Mouse (Mus musculus): ENCODE data around the gene Pim3. TPM values are rescaled to one million over a fixed set of nuclear protein-coding genes. Genes with fewer than 3 reads are reported as not detected.

Gene Pim3
- polyA plus RNA-seq, 1 experiment from 2014 or later = 69.4 TPM

GRCm38 (mm10) chr15:88875625-88876081 lies 13.7 kb downstream of the Pim3 start:
- H3K36me3 ChIP-seq (ENCODE audit: control insufficient read depth, insufficient read depth, low read length) = no peaks in the 10 kb centered on the region
- no peaks in the 10 kb centered on the region for H3K9me3 ChIP-seq (ENCODE audit: control insufficient read depth, low read length)
- no peak overlapping the region for H3K9ac ChIP-seq (ENCODE audit: low read length)
- H3K4me2 ChIP-seq (replicated peaks; ENCODE audit: low read depth) = no peak overlapping the region
- TF ChIP-seq EP300 (optimal IDR thresholded peaks at IDR 0.05) (no peak), CTCF (IDR thresholded peaks at IDR 0.05; ENCODE audit: low read depth) (no peak)
- DNase-seq (ENCODE audit: low spot score) (no peak), ATAC-seq (ENCODE audit: low FRiP score, low TSS enrichment) (peak; percentile 75)
- H3K27ac ChIP-seq (replicated peaks) = no peak overlapping the region
- no peaks in the 10 kb centered on the region for H3K27me3 ChIP-seq (ENCODE audit: control insufficient read depth, insufficient read depth, low read length)
- WGBS = 36% methylated on average over 10 of the region's 10 CpGs
- H3K4me3 ChIP-seq (ENCODE audit: low read depth, low read length) = no peak overlapping the region
- H3K4me1 ChIP-seq (replicated peaks; ENCODE audit: control insufficient read depth, insufficient read depth) = no peaks in the 10 kb centered on the region

- no peak overlapping the region for H3K4me3 ChIP-seq (ENCODE audit: low read depth, low read length)
- no peak overlapping the region for H3K9ac ChIP-seq (ENCODE audit: low read length)
- TF ChIP-seq EP300 (optimal IDR thresholded peaks at IDR 0.05) (no peak), CTCF (IDR thresholded peaks at IDR 0.05; ENCODE audit: low read depth) (peak; percentile 94)
- H3K4me2 ChIP-seq (replicated peaks; ENCODE audit: low read depth) = 0 out of 2 replicates have a peak overlapping the region, but pooled peaks have one; percentile 25
- H3K9me3 ChIP-seq (ENCODE audit: control insufficient read depth, low read length) = no peaks in the 10 kb centered on the region
- H3K27me3 ChIP-seq (ENCODE audit: control insufficient read depth, insufficient read depth, low read length) = no peaks in the 10 kb centered on the region
- DNase-seq (ENCODE audit: low spot score) = peak; percentile 86
- 12% methylated on average over 28 of the region's 28 CpGs for WGBS
- H3K4me1 ChIP-seq (replicated peaks; ENCODE audit: control insufficient read depth, insufficient read depth) = no peaks in the 10 kb centered on the region
- no peaks in the 10 kb centered on the region for H3K36me3 ChIP-seq (ENCODE audit: control insufficient read depth, insufficient read depth, low read length)
- no peak overlapping the region for H3K27ac ChIP-seq (replicated peaks)
- ATAC-seq (ENCODE audit: low FRiP score, low TSS enrichment) = peak; percentile 66
Observed at GRCm38 (mm10) chr15:88876155-88877020, 14.4 kb downstream of the Pim3 start.

GRCm38 (mm10) chr15:88877021-88877400 lies 15.0 kb downstream of the Pim3 start:
- ATAC-seq (ENCODE audit: low FRiP score, low TSS enrichment) (no peak), DNase-seq (ENCODE audit: low spot score) (no peak)
- H3K9me3 ChIP-seq (ENCODE audit: control insufficient read depth, low read length) = no peaks in the 10 kb centered on the region
- H3K4me2 ChIP-seq (replicated peaks; ENCODE audit: low read depth) = no peak overlapping the region
- H3K27ac ChIP-seq (replicated peaks) = no peak overlapping the region
- no peak overlapping the region for H3K4me3 ChIP-seq (ENCODE audit: low read depth, low read length)
- H3K36me3 ChIP-seq (ENCODE audit: control insufficient read depth, insufficient read depth, low read length) = no peaks in the 10 kb centered on the region
- TF ChIP-seq CTCF (IDR thresholded peaks at IDR 0.05; ENCODE audit: low read depth) (no peak), EP300 (optimal IDR thresholded peaks at IDR 0.05) (no peak)
- H3K9ac ChIP-seq (ENCODE audit: low read length) = no peak overlapping the region
- no peaks in the 10 kb centered on the region for H3K27me3 ChIP-seq (ENCODE audit: control insufficient read depth, insufficient read depth, low read length)
- WGBS = 79% methylated on average over 10 of the region's 10 CpGs
- no peaks in the 10 kb centered on the region for H3K4me1 ChIP-seq (replicated peaks; ENCODE audit: control insufficient read depth, insufficient read depth)

GRCm38 (mm10) chr15:88881253-88882044 lies 19.5 kb downstream of the Pim3 start:
- Histone ChIP-seq H3K36me3 (ENCODE audit: control insufficient read depth, insufficient read depth, low read length) (no peaks in the 10 kb centered on the region), H3K9me3 (ENCODE audit: control insufficient read depth, low read length) (no peaks in the 10 kb centered on the region), H3K27ac (replicated peaks) (no peak overlapping the region), H3K27me3 (ENCODE audit: control insufficient read depth, insufficient read depth, low read length) (no peaks in the 10 kb centered on the region), H3K4me3 (ENCODE audit: low read depth, low read length) (no peak overlapping the region), H3K9ac (ENCODE audit: low read length) (no peak overlapping the region), H3K4me2 (replicated peaks; ENCODE audit: low read depth) (no peak overlapping the region), H3K4me1 (replicated peaks; ENCODE audit: control insufficient read depth, insufficient read depth) (no peaks in the 10 kb centered on the region)
- DNase-seq (ENCODE audit: low spot score) (no peak), ATAC-seq (ENCODE audit: low FRiP score, low TSS enrichment) (peak; percentile 76; the same call in 1 of the 2 replicates)
- WGBS = 53% methylated on average over 21 of the region's 22 CpGs
- TF ChIP-seq CTCF (IDR thresholded peaks at IDR 0.05; ENCODE audit: low read depth) = no peak
- no peak for TF ChIP-seq EP300 (optimal IDR thresholded peaks at IDR 0.05)

GRCm38 (mm10) chr15:88882851-88883250 lies 20.9 kb downstream of the Pim3 start:
- Histone ChIP-seq H3K4me1 (replicated peaks; ENCODE audit: control insufficient read depth, insufficient read depth) (no peaks in the 10 kb centered on the region), H3K36me3 (ENCODE audit: control insufficient read depth, insufficient read depth, low read length) (no peaks in the 10 kb centered on the region), H3K27me3 (ENCODE audit: control insufficient read depth, insufficient read depth, low read length) (no peaks in the 10 kb centered on the region), H3K9ac (ENCODE audit: low read length) (no peak overlapping the region), H3K27ac (replicated peaks) (no peak overlapping the region), H3K9me3 (ENCODE audit: control insufficient read depth, low read length) (no peaks in the 10 kb centered on the region), H3K4me3 (ENCODE audit: low read depth, low read length) (no peak overlapping the region), H3K4me2 (replicated peaks; ENCODE audit: low read depth) (no peak overlapping the region)
- DNase-seq (ENCODE audit: low spot score) (no peak), ATAC-seq (ENCODE audit: low FRiP score, low TSS enrichment) (no peak)
- TF ChIP-seq CTCF (IDR thresholded peaks at IDR 0.05; ENCODE audit: low read depth) (no peak), EP300 (optimal IDR thresholded peaks at IDR 0.05) (no peak)
- 51% methylated on average over 4 of the region's 4 CpGs for WGBS

Measured in stomach, postnatal 0 days (tissue).